Mouse (Mus musculus) CD4-positive, CD25-positive, alpha-beta regulatory T cell, adult 2 months (primary cell): ENCODE results near the gene Olfr122.

ENCODE experiments used
- DNase-seq: peaks from one replicate; pipeline ENCODE4 v3.0.0-alpha.2; 2012; ENCODE audit warnings: low read depth, low spot score

The Olfr122 gene

GRCm38 (mm10) chr17:37768307-37768706 lies at the start of gene Olfr122:
Olfr122 (plus strand) TSS chr17:37768607.
- DNase-seq: no peak

DNA sequence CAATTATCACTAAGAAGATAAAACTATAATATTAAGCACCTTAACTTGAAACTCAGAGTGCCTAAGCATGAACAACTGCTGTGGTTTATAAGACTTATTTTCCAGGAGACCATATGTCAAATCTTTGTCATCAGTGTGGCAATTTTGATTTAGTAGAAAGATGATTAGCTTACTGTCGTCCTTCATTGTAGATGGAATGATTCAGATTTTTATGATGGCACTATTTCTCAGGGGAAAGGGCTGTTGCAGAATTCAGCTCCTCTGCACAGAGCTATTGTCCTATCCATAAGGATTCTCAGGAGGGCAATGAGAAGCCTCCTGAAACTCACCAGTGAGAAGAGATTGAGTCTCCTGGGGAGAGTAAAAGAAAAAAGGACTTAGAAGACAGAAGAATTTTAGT lies 46.9 kb upstream of the Olfr122 start, which contains the start of gene Olfr120:
TSS of gene Olfr120 (plus strand) at position 301 of the 400 bp plus-strand sequence.
- DNase-seq: no peak

DNA sequence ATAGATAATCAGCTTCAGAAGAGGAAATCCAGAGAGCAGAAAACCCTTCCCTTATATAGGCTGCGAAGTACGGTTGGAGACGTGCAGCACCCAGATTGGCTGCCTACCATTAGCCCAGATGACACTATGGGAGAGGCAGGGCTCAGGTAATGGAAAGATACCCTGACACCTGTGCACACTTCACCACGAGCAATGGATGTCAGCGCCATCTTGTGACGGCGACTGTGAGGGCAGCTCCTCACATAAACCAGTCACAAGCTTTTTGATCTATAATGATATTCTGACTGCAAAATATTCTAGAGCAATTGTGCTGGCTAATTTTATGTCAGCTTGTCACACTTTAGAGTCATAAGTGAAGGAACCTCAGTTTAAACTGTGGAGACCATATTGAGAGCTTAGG lies 30.3 kb upstream of the Olfr122 start:
- DNase-seq: no peak

DNA sequence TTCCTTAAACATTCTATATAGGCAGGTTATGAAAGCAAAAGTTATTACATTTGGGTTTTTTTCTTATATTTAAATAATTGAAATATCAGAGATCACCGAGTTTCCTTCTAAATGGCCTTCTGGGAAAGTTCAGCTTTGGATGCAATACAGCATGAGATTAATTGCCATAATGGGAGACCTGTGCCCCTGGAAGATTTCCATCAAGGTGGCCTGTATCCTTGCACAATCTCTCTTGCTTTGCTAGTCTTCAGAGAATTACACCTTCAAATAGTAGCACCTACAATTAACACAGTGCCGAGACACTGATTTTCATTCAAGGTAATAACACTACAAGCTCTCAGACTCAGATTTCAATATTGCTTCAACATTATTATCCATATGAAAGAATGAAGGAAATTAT lies 24.8 kb downstream of the Olfr122 start, which contains the start of gene Olfr123:
TSS of gene Olfr123 (plus strand) at position 301 of the 400 bp plus-strand sequence.
- DNase-seq: no peak

DNA sequence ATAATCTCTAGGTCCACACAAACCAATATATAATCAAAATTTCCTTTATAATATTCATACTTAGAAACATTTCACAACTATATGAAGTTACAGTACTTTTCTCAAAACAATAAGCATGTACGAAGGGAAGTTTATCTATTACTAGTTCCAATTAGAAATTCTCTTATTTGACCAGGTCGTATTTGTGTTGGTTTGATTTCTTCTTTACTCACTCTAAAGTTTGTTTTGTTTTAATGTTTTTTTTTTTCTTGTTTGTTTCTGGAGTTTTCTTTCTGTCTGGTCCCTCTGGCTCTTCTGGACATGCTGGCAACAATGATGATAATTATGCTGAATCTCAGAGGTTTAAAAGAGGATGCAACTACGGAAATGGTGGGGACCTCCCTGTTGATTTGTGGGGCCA lies 31.2 kb downstream of the Olfr122 start, which contains the start of gene Olfr124:
TSS of gene Olfr124 (plus strand) at position 301 of the 400 bp plus-strand sequence.
- no peak for DNase-seq
